Mouse (Mus musculus): ENCODE data around the gene Lars2. TPM values are rescaled to one million over a fixed set of nuclear protein-coding genes. Genes with fewer than 3 reads are reported as not detected.
"Not testable (repeated sequence)": the region's sequence is repeated elsewhere in the genome, so short reads cannot be mapped to it uniquely, and the experiment has no call there.

Gene Lars2
- total and polyA plus RNA-seq, 3 experiments, result 12.3 to 13,100 (median 24.7) TPM

DNA sequence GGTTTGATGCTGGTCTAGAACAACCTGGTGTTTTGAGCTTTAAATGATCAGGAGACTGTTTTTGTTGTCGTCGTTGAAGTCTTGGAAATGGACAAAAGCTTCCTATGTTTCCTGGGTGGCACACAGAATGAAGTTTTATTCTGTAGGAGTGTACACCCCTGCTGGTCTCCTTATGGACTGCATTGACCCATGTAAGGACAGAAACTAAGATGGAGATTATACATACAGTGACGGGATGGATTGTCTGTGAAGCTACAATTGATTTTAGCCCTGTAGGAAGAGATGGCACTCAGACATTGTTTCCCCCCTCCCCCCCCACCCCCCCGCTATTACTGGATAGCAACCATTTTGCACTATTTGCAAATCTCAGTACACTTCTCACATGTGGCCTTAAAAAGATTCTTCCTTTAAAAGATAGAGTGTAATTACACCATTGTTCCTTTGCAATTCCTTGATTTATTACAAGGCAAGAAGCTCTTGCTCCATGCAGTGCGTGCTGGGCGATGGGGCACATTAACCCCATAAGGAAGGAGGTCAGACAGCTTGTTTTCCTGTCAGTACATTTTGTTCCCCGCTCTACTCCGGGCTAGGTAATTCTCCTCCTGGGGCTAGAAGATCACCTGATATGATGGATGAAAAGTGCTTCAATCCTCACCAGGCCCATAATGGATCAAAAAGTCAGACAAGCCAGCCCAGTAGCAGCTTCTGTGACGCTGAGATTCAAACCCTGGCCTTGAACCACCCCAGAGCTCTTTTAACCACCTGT, 602 bp upstream of the Lars2 start:
- DNase-seq (ENCODE audit: low spot score) (no peak), ATAC-seq (ENCODE audit: extremely low read depth, insufficient number of reproducible peaks, low FRiP score, poor library complexity, severe bottlenecking) (no peak)
- Histone ChIP-seq H3K9me3 (replicated peaks) (no peaks in the 10 kb centered on the region), H3K4me3 (ENCODE audit: low read depth, low read length) (peak overlapping the region; percentile 80; the same call in 1 of the 2 replicates), H3K27me3 (ENCODE audit: insufficient read depth, low read length) (peaks cover 3% of the 10 kb centered on the region; the same call in 1 of the 2 replicates), H3K4me1 (ENCODE audit: insufficient read depth, low read depth, low read length) (peaks cover 16% of the 10 kb centered on the region), H3K36me3 (replicated peaks) (peaks cover 14% of the 10 kb centered on the region)
- no peak for TF ChIP-seq CTCF (IDR thresholded peaks at IDR 0.05; ENCODE audit: low read depth, low read length)
- TF ChIP-seq GATA1 (IDR thresholded peaks at IDR 0.05; ENCODE audit: borderline replicate concordance, low read length), result no peak
- no peak for TF ChIP-seq POLR2AphosphoS5 (IDR thresholded peaks at IDR 0.05; ENCODE audit: insufficient replicate concordance, low read depth, low read length)
- no peak for TF ChIP-seq TAL1 (conservative IDR thresholded peaks at IDR 0.05; ENCODE audit: low read depth, low read length)
- TF ChIP-seq GATA2 (IDR thresholded peaks at IDR 0.05; ENCODE audit: borderline replicate concordance, low read depth, low read length), result no peak

DNA sequence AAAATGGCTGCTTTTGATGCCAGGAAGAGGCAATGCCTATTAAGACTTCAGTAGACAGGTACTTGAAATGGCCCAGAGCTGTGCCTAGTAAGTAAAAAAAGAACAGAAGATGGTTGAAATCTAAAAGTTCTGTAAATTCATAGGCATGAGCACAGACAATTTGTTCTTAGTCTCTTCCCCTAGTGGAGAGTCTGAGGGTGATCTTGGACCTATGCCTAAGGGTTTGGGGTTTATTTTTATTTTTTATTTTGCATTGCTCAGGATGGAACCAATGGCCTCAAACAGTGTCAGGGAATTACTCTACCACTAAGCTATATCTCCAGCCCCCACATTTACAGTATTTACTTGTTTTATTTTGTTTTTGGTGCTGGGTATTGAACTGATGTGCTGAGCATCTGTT, 909 bp downstream of the Lars2 start:
- no peak for TF ChIP-seq CTCF (IDR thresholded peaks at IDR 0.05; ENCODE audit: low read depth, low read length)
- no peak for TF ChIP-seq GATA1 (IDR thresholded peaks at IDR 0.05; ENCODE audit: borderline replicate concordance, low read length)
- no peak for TF ChIP-seq POLR2AphosphoS5 (IDR thresholded peaks at IDR 0.05; ENCODE audit: insufficient replicate concordance, low read depth, low read length)
- no peak for TF ChIP-seq GATA2 (IDR thresholded peaks at IDR 0.05; ENCODE audit: borderline replicate concordance, low read depth, low read length)
- no peak for TF ChIP-seq TAL1 (conservative IDR thresholded peaks at IDR 0.05; ENCODE audit: low read depth, low read length)
- Histone ChIP-seq H3K9me3 (replicated peaks) (no peaks in the 10 kb centered on the region), H3K4me1 (ENCODE audit: insufficient read depth, low read depth, low read length) (peaks cover 16% of the 10 kb centered on the region), H3K36me3 (replicated peaks) (peaks cover 26% of the 10 kb centered on the region), H3K4me3 (ENCODE audit: low read depth, low read length) (peak overlapping the region; percentile 80), H3K27me3 (ENCODE audit: insufficient read depth, low read length) (peaks cover 3% of the 10 kb centered on the region; the same call in 1 of the 2 replicates)
- no peak for ATAC-seq (ENCODE audit: extremely low read depth, insufficient number of reproducible peaks, low FRiP score, poor library complexity, severe bottlenecking)
- DNase-seq (ENCODE audit: low spot score), result no peak

DNA sequence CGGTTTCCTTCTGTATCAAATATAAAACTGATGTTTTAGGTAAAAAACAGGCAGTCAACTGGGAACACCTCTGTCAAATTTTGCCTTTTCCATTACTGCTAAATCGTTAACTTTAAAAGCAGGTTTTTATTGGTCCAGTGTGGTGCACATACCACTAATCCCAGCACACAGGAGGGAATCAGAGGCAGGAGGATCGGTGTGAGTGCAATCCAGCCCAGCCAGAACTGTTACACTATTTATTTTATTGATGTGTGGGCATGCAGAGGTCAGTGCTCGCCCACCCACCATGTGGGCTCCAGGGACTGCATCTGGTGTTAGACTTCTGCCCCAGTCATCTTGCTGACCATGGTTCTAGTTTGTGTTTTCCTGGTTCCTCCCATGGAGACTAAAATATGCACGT, 15.7 kb downstream of the Lars2 start:
- DNase-seq (ENCODE audit: low spot score) (no peak), ATAC-seq (ENCODE audit: extremely low read depth, insufficient number of reproducible peaks, low FRiP score, poor library complexity, severe bottlenecking) (no peak)
- TF ChIP-seq GATA2 (IDR thresholded peaks at IDR 0.05; ENCODE audit: borderline replicate concordance, low read depth, low read length) (no peak), GATA1 (IDR thresholded peaks at IDR 0.05; ENCODE audit: borderline replicate concordance, low read length) (no peak), POLR2AphosphoS5 (IDR thresholded peaks at IDR 0.05; ENCODE audit: insufficient replicate concordance, low read depth, low read length) (no peak), TAL1 (conservative IDR thresholded peaks at IDR 0.05; ENCODE audit: low read depth, low read length) (no peak), CTCF (IDR thresholded peaks at IDR 0.05; ENCODE audit: low read depth, low read length) (no peak)
- Histone ChIP-seq H3K4me3 (ENCODE audit: low read depth, low read length) (no peak overlapping the region), H3K36me3 (replicated peaks) (peaks cover 90% of the 10 kb centered on the region), H3K9me3 (replicated peaks) (no peaks in the 10 kb centered on the region), H3K4me1 (ENCODE audit: insufficient read depth, low read depth, low read length) (no peaks in the 10 kb centered on the region), H3K27me3 (ENCODE audit: insufficient read depth, low read length) (no peaks in the 10 kb centered on the region)

DNA sequence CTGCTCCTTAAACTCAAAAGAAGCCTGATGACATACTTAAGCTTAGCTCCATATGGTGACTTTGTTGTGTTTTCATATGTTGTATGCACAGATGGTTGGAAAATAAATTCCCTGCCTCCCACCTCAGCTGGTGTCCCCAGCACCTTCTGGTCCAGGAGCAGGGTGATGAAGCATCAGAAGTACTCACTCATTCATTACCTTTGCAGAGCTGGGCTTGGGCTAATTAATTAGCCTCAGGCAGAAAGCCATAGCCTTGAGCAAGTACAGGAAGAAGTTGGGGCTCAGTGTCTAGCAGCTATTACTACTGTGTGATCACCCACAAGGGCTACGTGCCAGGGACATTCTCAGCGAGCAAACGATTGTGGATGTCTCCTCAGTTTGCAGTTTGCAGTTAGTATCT, 18.0 kb downstream of the Lars2 start:
- ATAC-seq (ENCODE audit: extremely low read depth, insufficient number of reproducible peaks, low FRiP score, poor library complexity, severe bottlenecking) (no peak), DNase-seq (ENCODE audit: low spot score) (no peak)
- Histone ChIP-seq H3K4me1 (ENCODE audit: insufficient read depth, low read depth, low read length) (no peaks in the 10 kb centered on the region; the same call in 1 of the 2 replicates), H3K27me3 (ENCODE audit: insufficient read depth, low read length) (no peaks in the 10 kb centered on the region), H3K4me3 (ENCODE audit: low read depth, low read length) (no peak overlapping the region), H3K36me3 (replicated peaks) (peaks cover 82% of the 10 kb centered on the region), H3K9me3 (replicated peaks) (no peaks in the 10 kb centered on the region)
- TF ChIP-seq TAL1 (conservative IDR thresholded peaks at IDR 0.05; ENCODE audit: low read depth, low read length) (no peak), GATA1 (IDR thresholded peaks at IDR 0.05; ENCODE audit: borderline replicate concordance, low read length) (no peak), POLR2AphosphoS5 (IDR thresholded peaks at IDR 0.05; ENCODE audit: insufficient replicate concordance, low read depth, low read length) (no peak)

DNA sequence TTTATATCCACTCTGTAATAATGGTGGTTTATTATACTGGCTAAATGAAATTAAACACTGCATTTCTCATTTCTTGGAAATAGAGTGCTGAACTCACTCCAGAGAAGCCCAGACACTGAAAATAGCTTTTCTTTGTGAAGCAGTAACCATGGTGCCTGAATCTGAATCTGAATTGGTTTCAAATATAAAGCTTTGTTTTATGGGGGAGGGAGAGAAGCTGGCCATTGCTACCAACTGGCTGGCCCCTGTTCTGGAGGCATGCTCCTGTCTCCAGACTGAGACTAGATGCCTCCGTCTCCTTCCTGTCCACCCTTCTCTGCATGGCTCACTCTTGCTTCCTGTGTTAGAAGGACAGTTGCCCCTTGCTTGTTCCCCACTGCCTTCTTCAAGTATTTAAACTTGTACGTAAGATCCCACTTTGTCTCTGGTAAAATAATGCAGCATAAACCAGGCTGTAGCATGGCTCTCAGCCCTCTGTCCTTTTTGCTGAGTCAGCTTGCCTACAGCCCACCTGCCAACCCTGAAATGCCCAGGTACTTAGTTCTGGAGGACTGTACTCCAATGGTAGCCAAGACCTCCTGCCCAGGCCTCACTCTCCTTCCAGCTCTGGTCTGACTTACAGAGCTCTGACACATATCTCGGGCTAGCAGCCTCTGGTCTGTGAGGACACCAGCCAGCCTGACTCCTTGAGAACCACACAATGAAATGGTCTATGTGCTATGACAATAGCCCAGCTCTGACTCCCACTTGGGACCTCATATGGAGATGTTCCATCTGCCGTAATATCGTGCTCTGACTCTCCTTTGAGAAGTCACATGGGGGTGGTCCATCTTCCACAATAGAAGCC, 18.8 kb downstream of the Lars2 start:
- ATAC-seq (ENCODE audit: extremely low read depth, insufficient number of reproducible peaks, low FRiP score, poor library complexity, severe bottlenecking) (no peak), DNase-seq (ENCODE audit: low spot score) (no peak)
- Histone ChIP-seq H3K4me1 (ENCODE audit: insufficient read depth, low read depth, low read length) (no peaks in the 10 kb centered on the region; the same call in 1 of the 2 replicates), H3K4me3 (ENCODE audit: low read depth, low read length) (no peak overlapping the region), H3K9me3 (replicated peaks) (no peaks in the 10 kb centered on the region), H3K36me3 (replicated peaks) (peaks cover 80% of the 10 kb centered on the region), H3K27me3 (ENCODE audit: insufficient read depth, low read length) (no peaks in the 10 kb centered on the region)
- no peak for TF ChIP-seq POLR2AphosphoS5 (IDR thresholded peaks at IDR 0.05; ENCODE audit: insufficient replicate concordance, low read depth, low read length)
- no peak for TF ChIP-seq GATA2 (IDR thresholded peaks at IDR 0.05; ENCODE audit: borderline replicate concordance, low read depth, low read length)
- TF ChIP-seq GATA1 (IDR thresholded peaks at IDR 0.05; ENCODE audit: borderline replicate concordance, low read length), result no peak
- no peak for TF ChIP-seq TAL1 (conservative IDR thresholded peaks at IDR 0.05; ENCODE audit: low read depth, low read length)
- no peak for TF ChIP-seq CTCF (IDR thresholded peaks at IDR 0.05; ENCODE audit: low read depth, low read length)

DNA sequence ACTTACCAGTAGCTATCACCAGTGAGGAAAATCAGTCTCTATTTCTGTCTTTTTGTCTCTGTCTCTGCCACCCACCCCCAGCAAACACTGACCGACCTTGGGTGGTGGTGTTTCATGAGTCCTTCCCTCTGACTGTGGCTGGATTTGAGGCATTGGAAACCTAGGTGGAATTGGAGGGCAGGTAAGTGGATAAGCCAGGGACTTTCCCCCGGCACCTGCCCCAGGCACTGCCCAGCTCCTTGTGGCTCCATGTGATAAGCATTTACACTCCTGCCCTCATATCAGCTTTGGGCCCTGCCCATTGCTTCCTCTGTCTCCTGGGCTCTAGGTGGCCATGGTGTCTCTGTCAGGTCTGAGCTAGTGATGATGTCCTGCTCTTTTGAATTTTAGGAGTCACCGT, 19.6 kb downstream of the Lars2 start:
- DNase-seq (ENCODE audit: low spot score), result no peak
- TF ChIP-seq CTCF (IDR thresholded peaks at IDR 0.05; ENCODE audit: low read depth, low read length), result no peak
- TF ChIP-seq GATA2 (IDR thresholded peaks at IDR 0.05; ENCODE audit: borderline replicate concordance, low read depth, low read length), result no peak
- TF ChIP-seq TAL1 (conservative IDR thresholded peaks at IDR 0.05; ENCODE audit: low read depth, low read length), result no peak
- no peak for TF ChIP-seq GATA1 (IDR thresholded peaks at IDR 0.05; ENCODE audit: borderline replicate concordance, low read length)
- no peak for TF ChIP-seq POLR2AphosphoS5 (IDR thresholded peaks at IDR 0.05; ENCODE audit: insufficient replicate concordance, low read depth, low read length)
- H3K4me1 ChIP-seq (ENCODE audit: insufficient read depth, low read depth, low read length), result no peaks in the 10 kb centered on the region; the same call in 1 of the 2 replicates
- no peak overlapping the region for H3K4me3 ChIP-seq (ENCODE audit: low read depth, low read length)
- no peaks in the 10 kb centered on the region for H3K9me3 ChIP-seq (replicated peaks)
- no peaks in the 10 kb centered on the region for H3K27me3 ChIP-seq (ENCODE audit: insufficient read depth, low read length)
- no peak for ATAC-seq (ENCODE audit: extremely low read depth, insufficient number of reproducible peaks, low FRiP score, poor library complexity, severe bottlenecking)
- H3K36me3 ChIP-seq (replicated peaks), result peaks cover 75% of the 10 kb centered on the region

DNA sequence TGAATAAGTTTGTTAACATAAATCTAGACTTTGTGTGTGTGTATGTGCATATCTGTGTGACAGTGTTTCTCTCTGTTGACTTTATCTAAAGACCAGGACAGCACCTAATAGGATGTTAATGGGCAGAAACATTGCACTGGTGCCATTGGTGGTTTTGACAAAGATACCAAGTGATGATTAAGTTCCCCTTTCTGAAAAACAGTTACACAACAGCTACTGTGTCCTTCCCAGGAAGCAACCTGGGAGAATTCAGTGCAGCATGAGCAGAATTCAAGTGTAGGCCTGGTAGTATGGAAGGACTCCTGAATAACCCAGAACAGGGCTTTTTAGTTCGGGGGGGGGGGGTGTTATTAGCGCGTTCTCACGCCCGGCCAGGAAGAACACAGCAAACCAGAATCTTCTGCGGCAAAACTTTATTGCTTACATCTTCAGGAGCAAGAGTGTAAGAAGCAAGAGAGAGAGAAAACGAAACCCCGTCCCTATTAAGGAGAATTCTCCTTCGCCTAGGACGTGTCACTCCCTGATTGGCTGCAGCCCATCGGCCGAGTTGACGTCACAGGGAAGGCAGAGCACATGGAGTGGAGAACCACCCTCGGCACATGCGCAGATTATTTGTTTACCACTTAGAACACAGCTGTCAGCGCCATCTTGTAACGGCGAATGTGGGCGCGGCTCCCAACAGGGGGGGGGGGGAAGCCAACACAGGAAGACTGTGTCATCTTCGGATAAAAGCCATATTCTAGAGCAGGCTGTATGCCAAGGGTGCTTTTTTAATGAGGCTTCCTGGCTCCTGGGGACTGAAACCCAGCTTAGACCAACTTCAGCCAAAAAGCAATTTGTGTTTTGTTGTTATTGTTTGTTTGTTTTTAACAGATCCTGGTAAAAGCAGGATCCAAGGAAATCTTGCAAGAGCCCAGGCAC, 21.6 kb downstream of the Lars2 start:
- not testable (repeated sequence) for H3K4me1 ChIP-seq (ENCODE audit: insufficient read depth, low read depth, low read length); H3K9me3 ChIP-seq (replicated peaks); DNase-seq (ENCODE audit: low spot score); H3K4me3 ChIP-seq (ENCODE audit: low read depth, low read length); ATAC-seq (ENCODE audit: extremely low read depth, insufficient number of reproducible peaks, low FRiP score, poor library complexity, severe bottlenecking); H3K27me3 ChIP-seq (ENCODE audit: insufficient read depth, low read length)
- peaks cover 67% of the 10 kb centered on the region for H3K36me3 ChIP-seq (replicated peaks)

Measured in G1E (cell line).